ENCODE assay signal across 9 mouse cellular contexts in the genomic region with DNA sequence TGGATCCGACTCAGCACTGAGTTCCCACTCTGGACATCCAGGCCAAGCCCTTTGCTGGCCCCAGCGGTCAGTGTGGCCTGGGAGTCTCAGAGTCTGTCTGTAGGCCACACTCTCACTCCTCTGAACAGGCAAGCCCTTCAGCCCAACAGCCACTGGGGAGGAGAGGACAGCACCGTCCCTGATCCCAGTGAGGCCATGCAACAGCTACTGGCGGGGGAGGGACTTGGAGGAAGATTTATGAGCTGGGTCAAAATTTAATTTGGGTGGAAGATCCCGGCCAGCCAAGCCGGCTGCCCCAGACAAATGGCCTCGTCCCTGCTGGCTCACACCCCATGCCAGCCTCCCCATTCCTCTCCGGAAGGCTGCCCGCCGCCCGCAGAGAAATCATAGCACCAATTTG. TPM values are rescaled to one million over a fixed set of nuclear protein-coding genes. Genes with fewer than 3 reads are reported as not detected.
DNase-seq lines count a peak whose midpoint lies in the region; ATAC-seq lines count a peak whose summit lies in the region.
"Had no signal": no experiment of that assay in that cellular context is flagged by ENCODE, and none has a peak within 500 bp of the region (broad histone marks: within the 10 kb centered on the region; RNA-seq: fewer than 3 reads in every experiment).

No protein-coding gene starts in this region.

- ATAC-seq in erythroblast, adult 5-6 weeks (replicated peaks; ENCODE audit: low FRiP score, poor library complexity, severe bottlenecking): no peak

- DNase-seq in left cerebral cortex, postnatal 4 days: peak; percentile 62
- DNase-seq in left cerebral cortex, adult 8-10 months (ENCODE audit: low spot score in 2 of 2): no peak
- DNase-seq in adrenal gland, postnatal 14 days: peak; percentile 81
- peak; percentile 56 to 70 for DNase-seq in gastrocnemius, adult 8-10 months (ENCODE audit: low spot score in 2 of 2)
- DNase-seq in kidney, postnatal 25 days: peak; percentile 64 to 76
- DNase-seq in left cerebral cortex, adult 9 months (ENCODE audit: low spot score in 2 of 2): no peak
- no peak for DNase-seq in natural killer cell, adult 2 months (ENCODE audit: low spot score in 2 of 2)

- intact Hi-C loops in left cerebral cortex, postnatal 4 days (cut with DNase I): no loop called here

RNA-seq across cellular contexts. Expression of a gene that starts 15.7 kb away (rescaled TPM):
- total RNA-seq in left cerebral cortex, postnatal 4 days (2021): 10 to 100 TPM; 22.4 to 23.5 TPM
- 10 to 100 TPM; 35.6 to 42.2 (median 39.1) TPM for total RNA-seq in left cerebral cortex, adult 8-10 months (2022)
- total RNA-seq in adrenal gland, postnatal 14 days (2021): 1.2 and 1.5 TPM in 2 replicates
- total RNA-seq in gastrocnemius, adult 8-10 months (2022): 1 to 10 TPM in 3 of 4 experiments, under 1 TPM in 1; 0.83 to 2.9 (median 1.7) TPM
- total RNA-seq in erythroblast, adult 5-6 weeks (2015; ENCODE audit: low replicate concordance): not detected in 2 replicates
- not detected in 2 replicates for total RNA-seq in erythroblast, adult 5-6 weeks (2017; ENCODE audit: low replicate concordance)
- total RNA-seq: common myeloid progenitor, adult 5-6 weeks had no signal

Comparison
In these comparisons a context has a peak if more than half of its experiments do, and no peak if none do; other contexts are left out.
1. DNase-seq: peak in left cerebral cortex, postnatal 4 days (single experiment), adrenal gland, postnatal 14 days (single experiment), gastrocnemius, adult 8-10 months (2 of 2) and kidney, postnatal 25 days (2 of 2); none in left cerebral cortex, adult 8-10 months (0 of 2), left cerebral cortex, adult 9 months (0 of 2) and natural killer cell, adult 2 months (0 of 2).